Mouse (Mus musculus) B cell, adult 62 days (primary cell): ENCODE data around the gene Olfr646. TPM values are rescaled to one million over a fixed set of nuclear protein-coding genes. Genes with fewer than 3 reads are reported as not detected.

Experiments
- total RNA-seq: library from RNA; stranded (reverse); gene quantifications from 4 replicates; pipeline ENCODE4 v1.2.4, GENCODE M21; 2023

Olfr646 gene
- total RNA-seq = 0.30 to 0.49 TPM (median 0.42 TPM) in 4 replicates

DNA sequence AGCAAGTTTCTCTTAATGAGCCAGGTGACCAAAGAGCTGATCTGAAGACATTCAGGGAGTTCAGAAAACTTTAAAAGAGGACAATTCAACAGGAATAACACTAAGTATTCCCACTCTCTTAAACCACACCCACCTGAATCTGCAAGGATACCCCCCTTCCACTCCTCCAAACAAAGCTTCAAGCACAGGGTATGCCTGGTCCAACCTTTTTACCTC lies at the start of gene Olfr646:
Olfr646 (plus strand) TSS at position 117 of the 216 bp plus-strand sequence.

DNA sequence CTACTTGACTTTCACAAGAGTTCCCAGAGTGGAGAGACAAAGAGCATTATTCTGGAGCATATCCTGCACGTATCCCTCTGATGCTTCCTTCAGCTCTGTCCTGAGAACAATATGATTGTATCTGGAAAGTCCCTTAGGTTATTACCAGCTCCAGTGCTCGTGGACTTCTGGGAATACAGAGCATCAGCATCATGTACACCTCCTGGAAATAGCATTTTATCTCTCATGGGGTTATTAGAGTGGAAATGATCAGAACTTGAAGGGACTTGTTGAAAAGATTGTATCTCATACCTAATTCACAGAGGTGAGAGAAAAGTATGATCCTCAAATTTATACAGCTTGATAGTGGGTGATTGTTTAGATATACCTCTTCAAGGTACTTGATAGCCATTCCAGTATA lies 43.3 kb upstream of the Olfr646 start, which contains the start of gene 4930516K23Rik:
4930516K23Rik (minus strand) TSS at position 101 of the 400 bp plus-strand sequence.

DNA sequence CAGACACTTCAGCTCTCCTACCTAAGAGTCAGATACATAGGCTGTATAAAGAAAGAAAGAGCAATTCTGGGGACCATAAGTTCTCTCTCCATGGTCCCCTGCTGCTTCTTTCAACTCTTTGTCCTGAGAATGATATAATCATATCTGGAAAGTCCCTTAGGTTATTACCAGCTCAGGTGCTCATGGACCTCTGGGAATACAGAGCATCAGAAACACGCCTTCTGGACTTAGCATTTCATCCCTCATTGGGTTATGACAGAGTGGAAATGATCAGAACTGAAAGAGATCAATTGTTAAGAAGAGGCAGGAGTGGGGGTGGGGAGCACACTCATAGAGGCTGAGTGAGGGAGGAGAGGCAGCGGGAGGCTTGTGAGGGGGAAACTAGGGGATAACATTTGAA lies 32.9 kb upstream of the Olfr646 start, which contains the start of gene Olfr644:
Olfr644 (minus strand) TSS at position 101 of the 400 bp plus-strand sequence.

DNA sequence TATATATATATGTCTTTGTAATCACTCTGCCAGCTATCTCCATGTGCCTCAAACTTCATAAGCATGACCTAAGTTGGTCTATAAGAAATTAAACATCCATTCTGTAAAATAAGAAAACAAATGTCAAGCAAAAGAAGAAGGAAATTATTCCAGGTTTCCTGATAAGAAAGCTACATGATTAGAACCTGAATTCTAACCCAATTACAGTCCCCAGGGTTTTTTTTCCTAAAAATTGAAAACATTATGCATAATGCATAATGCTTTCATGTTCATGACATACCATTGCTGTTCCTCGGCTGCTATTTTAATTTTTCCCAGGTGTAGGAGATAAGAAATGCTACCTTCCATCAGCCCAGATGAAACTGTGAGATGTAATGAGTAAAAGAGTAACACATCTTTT lies 19.3 kb upstream of the Olfr646 start, which contains the start of gene Olfr645:
Olfr645 (minus strand) TSS at position 101 of the 400 bp plus-strand sequence.

DNA sequence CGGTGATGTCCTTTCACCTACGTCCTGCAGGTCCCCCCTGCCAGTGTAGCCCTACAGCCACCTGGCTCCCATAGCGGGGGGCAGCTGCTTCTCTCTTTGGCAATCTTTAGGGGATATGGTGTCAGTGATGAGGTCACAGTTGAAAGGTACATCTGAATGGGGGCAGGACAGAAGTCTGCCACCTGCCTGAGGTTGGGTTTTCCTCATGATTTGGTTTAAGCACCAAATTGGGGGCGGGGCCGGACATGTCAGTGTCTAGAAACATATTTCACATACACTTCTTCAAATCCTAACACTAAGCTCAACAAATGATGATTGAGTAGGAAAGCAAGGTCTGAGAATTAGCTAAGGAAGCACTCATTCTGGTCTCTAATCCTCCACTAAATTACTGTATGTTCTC lies 25.1 kb downstream of the Olfr646 start, which contains the start of gene Ubqln5:
Ubqln5 (minus strand) TSS at position 101 of the 400 bp plus-strand sequence.

DNA sequence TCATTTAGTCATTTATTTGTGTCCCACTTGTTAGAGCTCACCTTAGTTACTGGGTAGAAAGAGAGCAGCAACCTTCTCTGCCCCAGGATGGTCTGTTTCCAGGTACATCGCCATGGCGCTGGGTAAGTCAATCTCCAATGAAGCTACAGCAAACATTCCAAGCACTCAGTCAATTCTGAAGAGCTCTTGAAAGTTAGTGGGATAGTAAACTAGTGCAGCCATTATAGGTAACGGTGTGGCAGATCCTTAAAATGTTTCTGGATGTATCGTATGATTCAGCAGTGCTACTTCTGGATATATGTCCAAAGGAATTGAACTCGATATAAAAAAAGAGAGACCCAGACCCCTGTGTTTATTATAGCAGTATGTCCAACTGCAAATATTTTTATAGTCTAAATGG lies 32.6 kb downstream of the Olfr646 start, which contains the start of gene Olfr643:
Olfr643 (minus strand) TSS at position 101 of the 400 bp plus-strand sequence.

DNA sequence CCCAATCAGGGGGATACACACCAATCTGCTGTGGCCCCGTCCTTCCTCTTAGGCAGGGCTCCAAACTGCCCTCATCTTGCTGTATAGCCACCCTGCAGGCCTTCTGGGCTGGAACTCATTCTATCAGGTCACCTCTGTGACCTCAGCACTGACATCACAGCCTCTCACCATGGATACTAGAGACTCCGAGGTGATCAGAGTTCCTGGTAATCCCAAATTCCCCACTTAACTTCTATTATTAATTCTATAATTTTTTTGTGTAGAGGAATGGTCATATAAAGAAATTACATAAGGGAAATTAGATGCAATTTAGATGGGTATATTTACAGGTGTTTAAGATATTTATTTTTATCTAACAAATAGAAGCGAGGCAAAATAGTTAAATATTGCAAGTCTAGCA lies 38.5 kb downstream of the Olfr646 start, which contains the start of gene Ubqln3:
Ubqln3 (minus strand) TSS at position 101 of the 400 bp plus-strand sequence.

DNA sequence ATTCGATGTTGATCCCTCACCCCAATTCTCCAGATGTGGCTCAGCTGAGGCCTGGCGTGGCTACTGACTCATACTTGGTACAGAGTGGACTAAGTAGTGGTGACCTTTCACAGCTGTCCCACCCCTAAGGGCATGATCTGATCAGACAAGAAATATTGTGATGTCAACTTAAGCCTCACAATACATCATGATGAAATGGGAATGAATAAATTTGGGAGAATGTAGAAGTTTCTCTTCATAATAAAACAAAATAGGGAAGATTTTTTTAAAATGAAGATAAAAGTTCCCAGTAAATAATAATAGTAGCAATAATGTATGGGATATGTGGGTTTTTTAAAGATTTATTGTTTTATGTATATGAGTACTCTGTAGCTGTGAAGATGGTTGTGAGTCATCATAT lies 45.8 kb downstream of the Olfr646 start, which contains the start of gene Ubqlnl:
Ubqlnl (minus strand) TSS at position 101 of the 400 bp plus-strand sequence.

Other genes starting within 250 kb of the Olfr646 start
- not detected in 4 replicates for gene Olfr66, start 218.6 kb upstream of the Olfr646 start, total RNA-seq
- gene Olfr64, start 210.4 kb upstream of the Olfr646 start, total RNA-seq = not detected in 4 replicates
- not detected in 4 replicates for gene Olfr65, start 201.4 kb upstream of the Olfr646 start, total RNA-seq
- not detected in 4 replicates for gene Olfr631, start 176.0 kb upstream of the Olfr646 start, total RNA-seq
- not detected in 4 replicates for gene Olfr632, start 170.5 kb upstream of the Olfr646 start, total RNA-seq
- gene Olfr633, start 160.4 kb upstream of the Olfr646 start, total RNA-seq = not detected in 4 replicates
- not detected in 4 replicates for gene Olfr635, start 133.7 kb upstream of the Olfr646 start, total RNA-seq
- not detected in 4 replicates for gene Olfr638, start 106.1 kb upstream of the Olfr646 start, total RNA-seq
- 0.28 TPM in 1 of 4 replicates, not detected in the others for gene Olfr639, start 87.6 kb upstream of the Olfr646 start, total RNA-seq
- gene Olfr640, start 79.3 kb upstream of the Olfr646 start, total RNA-seq = not detected in 4 replicates
- not detected in 4 replicates for gene Olfr641, start 69.4 kb upstream of the Olfr646 start, total RNA-seq
- not detected in 4 replicates for gene Olfr642, start 52.2 kb upstream of the Olfr646 start, total RNA-seq
- gene 4930516K23Rik, start 43.4 kb upstream of the Olfr646 start, total RNA-seq = not detected in 4 replicates
- gene Olfr644, start 33.0 kb upstream of the Olfr646 start, total RNA-seq = not detected in 4 replicates
- not detected in 4 replicates for gene Olfr645, start 19.4 kb upstream of the Olfr646 start, total RNA-seq
- not detected in 4 replicates for gene Ubqln5, start 25.0 kb downstream of the Olfr646 start, total RNA-seq
- not detected in 4 replicates for gene Olfr643, start 32.5 kb downstream of the Olfr646 start, total RNA-seq
- gene Ubqln3, start 38.4 kb downstream of the Olfr646 start, total RNA-seq = not detected in 4 replicates
- not detected in 4 replicates for gene Ubqlnl, start 45.7 kb downstream of the Olfr646 start, total RNA-seq
- gene Olfm5, start 60.0 kb downstream of the Olfr646 start, total RNA-seq = not detected in 4 replicates
- not detected in 4 replicates for gene Olfr648, start 78.5 kb downstream of the Olfr646 start, total RNA-seq
- not detected in 4 replicates for gene Olfr649, start 91.1 kb downstream of the Olfr646 start, total RNA-seq
- 0.45 to 0.60 TPM (median 0.47 TPM) in 4 replicates for gene Trim6, start 113.9 kb downstream of the Olfr646 start, total RNA-seq
- 53.5 to 60.3 TPM (median 54.2 TPM) in 4 replicates for gene Trim34a, start 139.6 kb downstream of the Olfr646 start, total RNA-seq
- 23.2 to 27.2 TPM (median 25.2 TPM) in 4 replicates for gene Trim5, start 183.2 kb downstream of the Olfr646 start, total RNA-seq
- gene Trim12a, start 210.6 kb downstream of the Olfr646 start, total RNA-seq = 101 to 114 TPM (median 113 TPM) in 4 replicates
- 1.9 to 4.0 TPM (median 3.1 TPM) in 4 replicates for gene Trim34b, start 224.6 kb downstream of the Olfr646 start, total RNA-seq
- 43.7 to 48.9 TPM (median 46.7 TPM) in 4 replicates for gene Trim12c, start 248.5 kb downstream of the Olfr646 start, total RNA-seq